ENCODE assay signal across 8 mouse cellular contexts in the genomic region with DNA sequence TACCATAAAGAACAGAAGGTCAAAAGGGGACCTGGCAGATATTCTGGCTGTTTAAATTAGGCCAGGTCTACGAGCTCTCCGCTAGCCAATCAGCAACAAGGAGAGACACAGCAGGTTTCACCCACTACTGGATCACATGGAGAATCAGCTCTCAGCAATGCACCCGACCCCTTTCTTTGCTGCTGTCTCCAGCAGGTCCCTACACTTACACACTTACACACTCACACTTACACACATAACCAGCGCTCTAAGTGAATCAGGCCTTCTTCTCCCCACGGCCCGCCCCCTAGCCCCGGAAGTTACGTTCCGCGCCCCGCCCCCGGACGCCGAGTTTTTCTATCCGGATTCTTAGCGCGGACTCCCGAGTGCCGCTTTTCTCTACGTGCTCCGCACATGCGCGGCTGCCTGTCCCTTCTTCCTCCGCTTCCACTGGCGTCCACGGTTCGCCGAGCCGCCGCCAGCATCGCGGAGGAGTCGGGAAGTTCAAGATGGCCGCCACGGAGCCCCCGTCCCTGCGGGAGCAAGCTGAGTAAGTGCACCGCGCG. TPM values are rescaled to one million over a fixed set of nuclear protein-coding genes. Genes with fewer than 3 reads are reported as not detected.
DNase-seq lines count a peak whose midpoint lies in the region; ATAC-seq lines count a peak whose summit lies in the region.

A gene (plus strand): TSS at position 137 of the 545 bp plus-strand sequence.

- peak within 1 kb of the TSS; percentile 93 for H3K4me3 ChIP-seq in forebrain, embryonic 14.5 days (ENCODE audit: low read depth, low read length)
- H3K4me3 ChIP-seq in neural tube, embryonic 15.5 days (replicated peaks), result peak within 1 kb of the TSS; percentile 83

- H3K4me1 ChIP-seq in forebrain, embryonic 14.5 days (ENCODE audit: control insufficient read depth, insufficient read depth, low read length), result peaks cover 20% of the 10 kb centered on the region
- H3K4me1 ChIP-seq in neural tube, embryonic 15.5 days, result peaks cover 34% of the 10 kb centered on the region

- no peaks in the 10 kb centered on the region for H3K9me3 ChIP-seq in forebrain, embryonic 14.5 days (replicated peaks; ENCODE audit: control insufficient read depth, low read length)
- no peaks in the 10 kb centered on the region for H3K9me3 ChIP-seq in neural tube, embryonic 15.5 days (replicated peaks)

- H3K27me3 ChIP-seq in forebrain, embryonic 14.5 days (replicated peaks; ENCODE audit: control insufficient read depth, insufficient read depth, low read length), result no peaks in the 10 kb centered on the region
- no peaks in the 10 kb centered on the region for H3K27me3 ChIP-seq in neural tube, embryonic 15.5 days (replicated peaks)

- no peaks in the 10 kb centered on the region for H3K36me3 ChIP-seq in forebrain, embryonic 14.5 days (ENCODE audit: control insufficient read depth, insufficient read depth, low read length)
- no peaks in the 10 kb centered on the region for H3K36me3 ChIP-seq in neural tube, embryonic 15.5 days

- DNase-seq in ES-CJ7 (ENCODE audit: low read depth, low spot score), result peak; percentile 87
- peak; percentile 90 for DNase-seq in cerebellum, adult 11 months
- DNase-seq in forebrain, embryonic 14.5 days (ENCODE audit: low spot score), result peak; percentile 96
- DNase-seq in heart, postnatal 14 days, result peak; percentile 92 to 93
- peak; percentile 93 for DNase-seq in layer of hippocampus, adult 11-12 months (ENCODE audit: low spot score)
- DNase-seq in lung, adult 18-20 months, result peak; percentile 92 to 94
- DNase-seq in testis, postnatal 14 days (ENCODE audit: low spot score), result peak; percentile 92

- WGBS in forebrain, embryonic 14.5 days, result 2% methylated on average over 40 of the region's 40 CpGs
- WGBS in neural tube, embryonic 15.5 days, result under 1% methylated on average over 40 of the region's 40 CpGs

- peak; percentile 88 for ATAC-seq in forebrain, embryonic 14.5 days
- ATAC-seq in neural tube, embryonic 15.5 days (ENCODE audit: low FRiP score), result peak; percentile 87

- H3K4me2 ChIP-seq in forebrain, embryonic 14.5 days (ENCODE audit: low read length), result peak within 1 kb of the TSS; percentile 66
- H3K4me2 ChIP-seq in neural tube, embryonic 15.5 days, result peak within 1 kb of the TSS; percentile 72

- peak within 1 kb of the TSS; percentile 82 for H3K9ac ChIP-seq in forebrain, embryonic 14.5 days (ENCODE audit: low read length)
- peak within 1 kb of the TSS; percentile 83 for H3K9ac ChIP-seq in neural tube, embryonic 15.5 days (replicated peaks)

- H3K27ac ChIP-seq in forebrain, embryonic 14.5 days (ENCODE audit: low read depth, low read length), result peak within 1 kb of the TSS; percentile 91
- H3K27ac ChIP-seq in neural tube, embryonic 15.5 days (replicated peaks), result peak within 1 kb of the TSS; percentile 95

- intact Hi-C loops in heart, postnatal 14 days (cut with DNase I), result loop anchor here (10.0 kb wide), 1 partner anchor 830 kb away; no protein-coding TSS in a partner anchor

RNA-seq across cellular contexts. Expression of the gene that starts here (rescaled TPM):
- 64.6 and 74.8 TPM in 2 replicates for polyA plus RNA-seq in forebrain, embryonic 14.5 days (2014; fragmentation: Nextera tagmentation; extraction: Ambion mirVana)
- 10 to 100 TPM; 38.5 to 39.7 TPM for total RNA-seq in heart, postnatal 14 days (2021)
- polyA plus RNA-seq in neural tube, embryonic 15.5 days (2015; fragmentation: Nextera tagmentation; extraction: Ambion mirVana), result 55.0 and 59.2 TPM in 2 replicates

Comparison
In these comparisons a context has a peak if more than half of its experiments do, and no peak if none do; other contexts are left out.
1. Peak in every context shown above with its lines: DNase-seq, ATAC-seq, H3K4me3 ChIP-seq and H3K27ac ChIP-seq.